Mouse (Mus musculus): ENCODE data around the gene Spint3.

- TF ChIP-seq CTCF (IDR thresholded peaks at IDR 0.05; ENCODE audit: extremely low read depth, insufficient read length, insufficient replicate concordance, low read depth, low read length) (no peak), POLR2A (IDR thresholded peaks at IDR 0.05; ENCODE audit: low read depth, low read length) (no peak)
These were observed 6.3 kb downstream of the Spint3 start for GRCm38 (mm10) chr2:164566997-164567396.

Data from small intestine, adult 2 months (tissue).